Mouse (Mus musculus): ENCODE measurements around the gene Olfr1347. TPM values are rescaled to one million over a fixed set of nuclear protein-coding genes. Genes with fewer than 3 reads are reported as not detected.
"Not testable (repeated sequence)": the region's sequence is repeated elsewhere in the genome, so short reads cannot be mapped to it uniquely, and the experiment has no call there.

The Olfr1347 gene
- total RNA-seq (2021) = not detected
- long read RNA-seq, experiment 1 = 0 reads
- long read RNA-seq, experiment 2 = 0 reads

DNA sequence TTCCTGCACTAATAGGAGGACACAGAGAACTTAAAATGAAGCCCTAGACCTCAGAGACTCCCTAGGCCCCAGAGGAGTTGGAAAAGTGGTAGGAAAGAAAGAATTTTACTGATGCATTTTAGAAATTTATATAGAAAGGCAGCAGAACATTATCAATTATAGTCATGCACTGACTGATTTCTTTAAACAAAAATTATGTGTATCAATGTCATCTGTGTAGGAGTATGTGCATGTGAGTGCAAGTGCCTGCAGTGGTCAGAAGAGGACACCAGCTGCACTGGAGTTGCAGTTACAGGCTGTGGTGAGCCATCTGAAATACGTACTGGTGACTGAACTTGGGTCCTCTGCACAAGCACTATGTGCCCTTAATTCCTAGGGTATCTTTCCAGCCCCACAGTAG, at the start of gene Olfr1347:
Gene Olfr1347 (minus strand): TSS at position 101 of the 400 bp plus-strand sequence.
- intact Hi-C loops (cut with DNase I) = no loop called here
- no peak for DNase-seq

DNA sequence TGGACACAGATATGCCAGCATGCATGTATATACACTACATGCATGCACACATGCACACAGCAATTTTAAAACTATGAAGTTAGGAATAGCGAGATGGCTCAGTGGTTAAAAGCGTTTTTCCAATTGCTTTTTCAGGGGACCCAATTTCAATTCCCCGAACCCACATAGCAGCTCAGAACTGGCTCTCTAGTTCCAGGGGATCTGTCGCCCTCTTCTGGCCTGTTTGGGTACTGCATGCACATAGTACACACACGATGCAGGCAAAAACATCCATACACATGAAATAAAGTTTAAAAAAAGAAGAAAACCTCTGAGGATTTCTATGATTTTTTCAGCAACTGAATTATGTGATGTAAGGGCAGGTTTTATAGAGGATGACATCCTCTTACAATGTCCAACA, 26.6 kb upstream of the Olfr1347 start:
- no peak for DNase-seq
- intact Hi-C loops (cut with DNase I) = no loop called here

DNA sequence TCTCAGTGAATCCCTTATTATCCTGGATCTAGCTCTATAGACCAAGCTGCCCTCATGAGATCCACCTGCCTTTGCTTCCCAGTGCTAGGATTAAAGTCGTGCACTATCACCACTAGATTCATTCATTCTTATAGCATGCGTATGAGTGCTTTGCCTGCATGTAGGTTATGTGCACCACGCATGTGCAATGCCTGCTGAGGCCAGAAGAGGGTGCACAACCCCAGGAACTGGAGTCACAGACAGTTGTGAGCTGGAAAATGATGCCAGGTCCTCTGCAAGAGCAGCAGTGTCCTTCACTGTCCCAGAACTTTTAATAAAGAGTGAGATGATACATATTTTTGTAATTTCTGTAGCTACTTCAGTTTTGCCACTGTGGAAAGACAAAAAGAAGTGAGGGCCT, 25.4 kb upstream of the Olfr1347 start:
- intact Hi-C loops (cut with DNase I) = no loop called here
- no peak for DNase-seq

DNA sequence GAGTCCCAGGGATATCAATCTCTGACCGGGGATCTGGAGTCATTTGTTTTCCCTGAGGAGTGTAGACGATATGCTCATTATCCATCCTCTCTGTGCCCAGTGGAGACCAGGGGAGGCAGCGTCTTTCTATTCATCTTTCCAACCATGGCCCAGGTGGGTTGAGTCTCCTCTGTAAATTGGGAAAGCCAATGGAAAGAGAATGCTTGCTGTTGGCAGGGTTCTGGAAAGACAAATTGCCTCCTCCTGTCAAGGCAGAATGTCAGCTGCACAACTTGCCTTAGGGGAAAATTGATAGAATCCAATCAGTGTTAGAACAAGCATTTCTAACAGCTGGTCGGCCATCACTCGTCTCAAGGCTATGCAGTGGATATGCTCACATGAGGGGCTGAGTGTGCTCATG, 23.3 kb upstream of the Olfr1347 start, which contains the start of gene Olfr1349:
Gene Olfr1349 (minus strand): TSS at position 101 of the 400 bp plus-strand sequence.
- intact Hi-C loops (cut with DNase I) = no loop called here
- no peak for DNase-seq

DNA sequence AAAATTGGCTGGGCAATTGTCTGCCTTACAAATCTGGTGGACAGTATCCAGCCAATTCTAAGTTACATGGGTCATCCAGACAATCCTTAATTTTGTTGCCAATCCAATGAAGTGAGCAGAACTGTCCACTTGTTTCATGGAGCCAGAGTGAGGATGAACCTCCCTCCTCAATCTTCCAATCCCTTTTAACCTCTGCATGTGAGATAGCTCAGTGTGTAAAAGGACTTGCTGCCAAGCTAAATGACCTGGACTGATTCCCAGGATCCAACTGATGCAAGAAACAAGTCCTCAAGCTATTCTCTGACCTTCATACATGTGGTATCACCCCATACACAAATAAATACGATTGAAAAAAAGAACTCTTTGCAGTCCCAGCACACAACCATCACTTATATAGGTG, 22.1 kb upstream of the Olfr1347 start:
- DNase-seq = no peak
- intact Hi-C loops (cut with DNase I) = no loop called here

GRCm38 (mm10) chr7:6508648-6509047, 9.1 kb upstream of the Olfr1347 start, which contains the start of gene Olfr1348:
TSS of gene Olfr1348 (minus strand) at chr7:6508748.
- intact Hi-C loops (cut with DNase I) = no loop called here
- no peak for DNase-seq

GRCm38 (mm10) chr7:6486841-6487240, 12.7 kb downstream of the Olfr1347 start, which contains the start of gene Olfr5:
TSS of gene Olfr5 (minus strand) at chr7:6486941.
- intact Hi-C loops (cut with DNase I) = no loop called here
- DNase-seq = no peak

- DNase-seq; intact Hi-C loops (cut with DNase I): not testable (repeated sequence)
Observed at GRCm38 (mm10) chr7:6477633-6478032, 21.9 kb downstream of the Olfr1347 start.

- intact Hi-C loops (cut with DNase I) = no loop called here
- no peak for DNase-seq
Observed at GRCm38 (mm10) chr7:6466951-6467350, 32.6 kb downstream of the Olfr1347 start, which contains the start of gene Olfr1346. TSS of gene Olfr1346 (plus strand) at chr7:6467101.

DNA sequence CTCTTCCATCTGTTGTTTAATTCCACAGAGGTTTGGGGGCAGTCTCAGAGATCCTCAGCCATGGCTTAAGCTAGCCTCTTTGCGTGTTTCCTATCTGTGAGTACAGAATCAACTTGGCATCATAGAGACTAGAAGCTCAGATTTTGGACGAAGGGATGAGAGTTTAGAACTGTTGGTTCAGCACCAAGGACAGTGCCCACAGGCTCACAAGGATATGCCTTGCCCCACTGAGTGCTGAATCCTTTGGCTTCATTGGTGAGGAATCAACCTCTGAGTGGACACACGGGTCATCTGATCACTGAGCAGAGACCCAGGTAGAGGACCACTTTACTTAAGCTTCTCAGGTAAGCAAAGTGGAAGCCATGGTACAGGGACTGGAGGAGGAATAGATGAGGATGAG, 43.2 kb downstream of the Olfr1347 start:
- DNase-seq = no peak
- intact Hi-C loops (cut with DNase I) = no loop called here

GRCm38 (mm10) chr7:6455868-6456267, 43.7 kb downstream of the Olfr1347 start, which contains the start of gene Olfr1336:
TSS of gene Olfr1336 (plus strand) at chr7:6456168.
- intact Hi-C loops (cut with DNase I) = no loop called here
- no peak for DNase-seq

GRCm38 (mm10) chr7:6447771-6448170, 51.8 kb downstream of the Olfr1347 start:
- DNase-seq = no peak
- intact Hi-C loops (cut with DNase I) = no loop called here

DNA sequence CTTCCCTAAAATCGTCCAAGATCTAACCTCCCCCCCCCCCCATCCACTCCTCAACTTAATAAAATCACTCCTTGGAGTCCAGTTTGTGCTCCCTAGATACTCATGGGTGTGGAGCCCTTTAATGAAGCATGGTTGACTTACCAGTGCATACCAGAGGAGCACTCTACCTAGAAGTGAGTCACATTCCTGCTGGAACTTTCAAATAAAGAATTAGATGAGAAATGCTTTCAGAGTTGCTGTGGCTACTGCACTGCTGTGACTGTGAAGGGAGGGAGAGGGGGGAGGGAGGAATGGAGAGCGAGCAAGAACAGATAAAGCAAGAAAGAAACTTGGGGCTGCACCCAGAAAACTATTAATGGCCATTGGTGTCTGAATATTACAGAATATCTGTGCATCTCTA, 58.4 kb downstream of the Olfr1347 start:
- intact Hi-C loops (cut with DNase I) = no loop called here
- no peak for DNase-seq

GRCm38 (mm10) chr7:6438388-6438787, 61.2 kb downstream of the Olfr1347 start, which contains the start of gene Olfr1344:
TSS of gene Olfr1344 (plus strand) at chr7:6438688.
- intact Hi-C loops (cut with DNase I) = loop anchor here (10.0 kb wide), 2 partner anchors 286 to 496 kb away; no protein-coding TSS in a partner anchor
- DNase-seq = no peak

Other genes with a start within 250 kb of the Olfr1347 start
- gene Epp13, start 247.0 kb downstream of the Olfr1347 start, total RNA-seq (2021) = not detected
- gene Zfp667, start 213.2 kb downstream of the Olfr1347 start, total RNA-seq (2021) = 1 to 10 TPM; 3.5 to 3.6 TPM
- gene Zfp583, start 168.5 kb downstream of the Olfr1347 start, total RNA-seq (2021) = under 1 TPM; 0.46 to 0.49 TPM
- under 1 TPM; 0.18 to 0.32 TPM for gene Gm3854, start 156.0 kb downstream of the Olfr1347 start, total RNA-seq (2021)
- 1 to 10 TPM; 1.4 to 2.2 TPM for gene Zfp78, start 136.5 kb downstream of the Olfr1347 start, total RNA-seq (2021)
- gene Zfp28, start 116.5 kb downstream of the Olfr1347 start, total RNA-seq (2021) = 1 to 10 TPM in 1 of 2 experiments, under 1 TPM in 1; 0.77 to 1.2 TPM
- gene Smim17, start 101.0 kb downstream of the Olfr1347 start, total RNA-seq (2021) = under 1 TPM in 1 of 2 experiments, not detected in 1; 0.32 TPM
- gene Gm20715, start 89.5 kb downstream of the Olfr1347 start, total RNA-seq (2021) = not detected
- gene Olfr1344, start 61.1 kb downstream of the Olfr1347 start, total RNA-seq (2021) = not detected
- not detected for gene Olfr1336, start 43.6 kb downstream of the Olfr1347 start, total RNA-seq (2021)
- gene Olfr1346, start 32.7 kb downstream of the Olfr1347 start, total RNA-seq (2021) = not detected
- gene Olfr5, start 12.8 kb downstream of the Olfr1347 start, total RNA-seq (2021) = not detected
- not detected for gene Olfr1348, start 9.0 kb upstream of the Olfr1347 start, total RNA-seq (2021)
- gene Olfr1349, start 23.2 kb upstream of the Olfr1347 start, total RNA-seq (2021) = not detected
- not detected for gene Olfr1350, start 65.1 kb upstream of the Olfr1347 start, total RNA-seq (2021)
- gene Zim1, start 196.7 kb upstream of the Olfr1347 start, total RNA-seq (2021) = 1 to 10 TPM; 4.5 to 5.5 TPM
- gene Peg3, start 230.7 kb upstream of the Olfr1347 start, total RNA-seq (2021) = 10 to 100 TPM in 1 of 2 experiments, 1 to 10 TPM in 1; 9.0 to 11.3 TPM
- under 1 TPM; 0.31 to 0.59 TPM for gene Usp29, start 230.8 kb upstream of the Olfr1347 start, total RNA-seq (2021)

Measured in gastrocnemius, postnatal 36 days (tissue).